Mouse (Mus musculus) bone marrow macrophage, adult 2 months (primary cell): ENCODE results near the gene Gna14.

Experiments used
- CTCF ChIP-seq: IDR thresholded peaks from 2 replicates; pipeline ENCODE4 v1.5.1; 2012; ENCODE audit warnings: low read depth, mild to moderate bottlenecking, low read length, moderate library complexity
- POLR2A ChIP-seq: IDR thresholded peaks from 2 replicates; pipeline ENCODE4 v1.6.1; 2012; ENCODE audit warnings: mild to moderate bottlenecking, low read depth, low read length, borderline replicate concordance

DNA sequence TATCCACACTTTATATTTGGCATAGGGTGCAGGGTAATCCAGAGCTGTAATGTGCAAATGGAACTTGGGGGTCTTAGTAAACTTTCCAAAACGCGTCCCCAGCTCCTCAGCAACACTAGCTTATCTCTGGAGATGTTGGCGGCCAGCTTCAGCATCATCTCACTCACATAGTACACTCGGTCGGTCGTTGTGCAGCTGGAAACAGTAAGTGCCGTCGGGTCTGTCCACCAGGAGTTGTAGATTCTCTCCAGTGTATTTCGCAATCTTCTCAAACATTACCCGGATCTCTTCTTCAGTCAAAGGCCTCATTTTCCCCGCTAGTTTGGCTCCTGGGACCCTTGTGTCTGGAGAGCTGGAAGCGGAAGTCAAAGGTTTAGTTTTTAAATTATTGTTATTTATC, 55.2 kb downstream of the Gna14 start:
- TF ChIP-seq CTCF (no peak), POLR2A (no peak)
